Mouse (Mus musculus): ENCODE measurements around the gene Spsb1. TPM values are rescaled to one million over a fixed set of nuclear protein-coding genes. Genes with fewer than 3 reads are reported as not detected.
A peak's percentile ranks its signal among the peaks of the same experiment; 100 is the strongest.

The Spsb1 gene
- polyA plus RNA-seq, 1 experiment from 2014 or later = 24.6 TPM

DNA sequence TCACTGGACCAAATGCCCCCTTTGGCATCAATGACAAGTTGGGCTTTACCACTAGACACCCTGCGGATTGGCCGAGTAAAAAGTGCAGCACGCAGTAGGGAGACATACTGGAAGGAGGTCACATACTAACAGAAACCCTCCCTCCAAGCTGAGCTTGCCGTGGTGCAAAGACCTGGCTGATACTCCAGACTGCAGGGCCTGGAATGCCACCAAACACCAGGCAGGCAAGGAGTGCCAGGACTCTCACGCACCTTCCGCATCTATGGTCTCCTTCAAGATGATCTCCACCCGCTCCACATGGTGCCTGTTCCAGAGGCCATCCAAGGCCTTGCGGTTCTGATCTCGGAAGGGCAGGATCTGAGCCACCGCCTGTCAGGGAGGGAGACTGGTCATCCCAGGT is 39.4 kb upstream of the Spsb1 start:
- no peak overlapping the region for H3K27ac ChIP-seq
- ATAC-seq (ENCODE audit: insufficient number of reproducible peaks, low FRiP score, low TSS enrichment, low read depth) = no peak
- H3K4me2 ChIP-seq = no peak overlapping the region
- H3K9ac ChIP-seq = no peak overlapping the region
- peaks cover 41% of the 10 kb centered on the region for H3K4me1 ChIP-seq
- no peak overlapping the region for H3K4me3 ChIP-seq
- no peaks in the 10 kb centered on the region for H3K9me3 ChIP-seq
- H3K36me3 ChIP-seq = 0 out of 2 replicates have a peak, but pooled peaks cover 6% of the 10 kb centered on the region
- WGBS = 84% methylated on average over 10 of the region's 10 CpGs
- no peaks in the 10 kb centered on the region for H3K27me3 ChIP-seq

DNA sequence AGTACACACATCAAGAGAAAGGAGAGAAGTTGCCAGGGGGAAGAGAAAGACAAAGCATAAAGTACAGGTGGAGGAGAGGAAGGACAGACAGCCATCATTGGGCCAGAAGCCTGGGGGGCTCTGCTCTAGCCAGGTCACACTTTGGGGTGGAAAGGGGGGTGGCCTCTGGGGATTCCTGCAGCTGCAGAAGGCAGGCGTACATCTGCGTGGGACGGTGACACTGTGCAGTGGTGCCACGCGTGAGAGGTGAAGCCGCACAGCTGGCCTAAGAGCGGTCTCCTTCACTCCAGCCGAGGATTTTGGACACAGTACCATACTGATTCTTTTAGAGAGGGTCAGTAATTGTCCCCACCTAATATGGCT is 37.8 kb upstream of the Spsb1 start:
- H3K36me3 ChIP-seq = 0 out of 2 replicates have a peak, but pooled peaks cover 6% of the 10 kb centered on the region
- H3K4me1 ChIP-seq = peaks cover 43% of the 10 kb centered on the region
- no peak overlapping the region for H3K4me3 ChIP-seq
- no peak overlapping the region for H3K27ac ChIP-seq
- H3K9me3 ChIP-seq = no peaks in the 10 kb centered on the region
- no peaks in the 10 kb centered on the region for H3K27me3 ChIP-seq
- H3K4me2 ChIP-seq = no peak overlapping the region
- no peak for ATAC-seq (ENCODE audit: insufficient number of reproducible peaks, low FRiP score, low TSS enrichment, low read depth)
- H3K9ac ChIP-seq = no peak overlapping the region
- 91% methylated on average over 8 of the region's 8 CpGs for WGBS

DNA sequence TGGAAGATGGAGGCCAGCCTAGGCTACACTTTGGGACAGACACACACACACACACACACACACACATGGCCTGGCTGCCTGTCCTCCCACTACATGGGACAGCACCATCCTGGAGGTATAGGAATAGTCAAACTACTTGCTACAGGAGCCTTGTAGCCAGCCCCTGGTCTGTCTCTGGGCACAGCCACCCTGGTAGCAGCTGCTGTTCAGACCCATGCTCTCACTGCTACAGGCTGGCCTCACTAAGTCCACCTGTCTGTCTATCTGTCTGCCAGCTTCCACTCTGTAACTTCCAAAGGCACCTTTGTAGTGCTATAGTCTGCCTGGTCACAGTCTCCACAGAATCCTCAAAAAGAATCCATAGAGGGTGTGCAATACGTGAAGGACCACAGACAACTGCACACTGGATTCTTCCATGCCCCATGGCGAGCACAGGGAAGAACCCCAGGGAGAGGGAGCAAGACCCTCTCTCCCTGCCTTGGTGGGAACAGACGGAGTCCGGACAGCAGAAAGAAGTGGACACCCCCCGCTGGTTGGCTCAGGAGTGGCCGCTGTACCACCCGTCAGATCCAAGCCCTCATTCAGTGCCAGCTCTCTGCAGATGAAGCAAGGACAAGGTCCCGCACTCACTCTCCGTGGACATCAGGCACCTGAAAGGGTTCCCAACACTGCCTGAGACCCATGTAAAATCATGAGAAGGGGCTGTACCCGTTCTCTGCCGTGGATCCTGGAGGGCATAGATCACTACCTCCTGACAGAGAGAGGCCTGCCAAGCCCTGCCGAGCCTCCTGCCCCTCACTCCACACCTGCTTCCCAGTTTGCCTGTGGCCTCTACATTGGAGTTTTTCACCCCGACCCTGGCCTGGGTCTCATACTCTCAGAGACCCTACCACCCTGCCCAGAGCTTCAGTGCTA is 37.2 kb upstream of the Spsb1 start:
- WGBS = 83% methylated on average over 13 of the region's 13 CpGs
- no peak overlapping the region for H3K27ac ChIP-seq
- ATAC-seq (ENCODE audit: insufficient number of reproducible peaks, low FRiP score, low TSS enrichment, low read depth) = no peak

DNA sequence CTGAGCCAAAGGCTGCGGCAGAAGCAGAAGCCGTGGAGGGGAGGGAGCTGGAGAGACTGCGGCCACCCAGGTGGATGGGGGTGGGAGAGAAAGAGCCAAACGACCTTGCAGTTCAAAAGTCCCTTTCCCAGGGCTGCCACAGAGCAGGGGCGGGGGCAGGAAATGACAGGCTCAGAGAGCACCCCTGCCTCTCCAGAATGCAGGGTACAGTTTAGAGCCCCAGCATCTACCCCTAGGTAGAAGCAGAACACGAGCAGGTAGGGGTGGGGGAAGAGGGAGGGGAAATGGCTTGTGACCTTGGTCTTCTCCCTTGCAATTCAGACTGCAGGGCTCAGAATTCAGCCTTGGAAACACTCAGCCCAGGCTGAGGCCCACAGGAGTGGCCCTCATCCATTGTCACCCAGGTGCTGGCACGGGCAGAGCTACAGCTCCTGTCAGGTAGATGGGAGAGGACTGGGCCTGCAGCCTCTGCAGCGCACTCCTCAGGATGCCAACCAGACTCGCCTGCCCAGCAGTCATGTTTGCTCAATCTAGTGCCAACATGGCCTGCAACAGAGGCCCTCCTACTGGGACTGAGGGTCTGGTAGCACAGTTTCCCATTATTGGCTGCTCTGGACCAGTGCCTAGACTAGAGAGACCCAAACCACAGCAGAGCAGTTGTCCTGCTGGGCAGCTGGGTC is 36.3 kb upstream of the Spsb1 start:
- no peak overlapping the region for H3K4me2 ChIP-seq

More for the DNA sequence above, 37.2 kb upstream of the Spsb1 start:
- H3K27me3 ChIP-seq = no peaks in the 10 kb centered on the region
- no peak overlapping the region for H3K9ac ChIP-seq
- no peaks in the 10 kb centered on the region for H3K9me3 ChIP-seq
- H3K4me2 ChIP-seq = no peak overlapping the region
- H3K36me3 ChIP-seq = 0 out of 2 replicates have a peak, but pooled peaks cover 6% of the 10 kb centered on the region
- H3K4me1 ChIP-seq = peaks cover 43% of the 10 kb centered on the region
- H3K4me3 ChIP-seq = no peak overlapping the region

DNA sequence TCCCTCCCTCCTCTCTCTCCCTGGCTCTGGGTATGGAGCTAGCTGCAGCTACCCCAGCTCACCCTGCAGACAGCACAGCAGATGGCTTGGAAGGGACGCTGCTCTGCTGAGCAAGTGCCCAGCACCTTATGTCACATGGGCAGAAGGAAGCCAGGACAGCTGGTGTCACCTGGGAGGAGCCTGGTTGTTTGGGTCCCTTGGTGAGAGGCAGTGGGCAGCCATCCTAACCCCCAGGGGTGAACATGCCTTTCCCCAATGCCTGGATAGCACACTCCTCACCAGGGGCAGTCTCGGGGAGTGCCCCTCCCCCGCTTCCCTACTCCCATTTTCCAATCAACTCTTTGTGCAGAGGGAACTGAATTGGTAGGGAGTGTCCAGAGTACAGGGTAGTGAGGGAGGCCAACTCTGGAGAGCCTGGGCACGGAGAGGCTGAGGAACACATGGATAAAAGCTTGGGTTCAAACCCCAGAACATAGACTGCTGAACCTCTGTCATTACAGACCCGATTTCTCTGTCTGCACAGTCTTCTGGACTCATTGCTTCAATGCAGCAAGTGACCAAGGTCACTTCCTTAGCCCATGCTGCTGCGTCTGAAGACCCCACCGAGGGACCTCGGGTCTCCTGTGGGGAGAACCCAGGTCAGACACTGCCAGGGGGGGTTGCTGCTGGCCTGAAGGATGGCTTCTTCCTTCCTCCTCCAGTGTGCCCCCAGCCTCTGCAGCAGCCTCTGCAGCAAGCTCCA is 35.5 kb upstream of the Spsb1 start:
- Histone ChIP-seq H3K4me3 (no peak overlapping the region), H3K27ac (no peak overlapping the region), H3K9me3 (no peaks in the 10 kb centered on the region), H3K4me2 (no peak overlapping the region), H3K9ac (no peak overlapping the region), H3K4me1 (peaks cover 34% of the 10 kb centered on the region), H3K27me3 (no peaks in the 10 kb centered on the region), H3K36me3 (0 out of 2 replicates have a peak, but pooled peaks cover 6% of the 10 kb centered on the region)
- ATAC-seq (ENCODE audit: insufficient number of reproducible peaks, low FRiP score, low TSS enrichment, low read depth) = no peak
- 19% methylated on average over 8 of the region's 8 CpGs for WGBS

More for the DNA sequence above, 36.3 kb upstream of the Spsb1 start:
- Histone ChIP-seq H3K4me3 (no peak overlapping the region), H3K9me3 (no peaks in the 10 kb centered on the region), H3K4me1 (peaks cover 39% of the 10 kb centered on the region), H3K9ac (no peak overlapping the region), H3K27ac (peak overlapping the region; percentile 22; the same call in 1 of the 2 replicates), H3K27me3 (no peaks in the 10 kb centered on the region), H3K36me3 (0 out of 2 replicates have a peak, but pooled peaks cover 6% of the 10 kb centered on the region)
- WGBS = 30% methylated on average over 9 of the region's 9 CpGs
- ATAC-seq (ENCODE audit: insufficient number of reproducible peaks, low FRiP score, low TSS enrichment, low read depth) = no peak

DNA sequence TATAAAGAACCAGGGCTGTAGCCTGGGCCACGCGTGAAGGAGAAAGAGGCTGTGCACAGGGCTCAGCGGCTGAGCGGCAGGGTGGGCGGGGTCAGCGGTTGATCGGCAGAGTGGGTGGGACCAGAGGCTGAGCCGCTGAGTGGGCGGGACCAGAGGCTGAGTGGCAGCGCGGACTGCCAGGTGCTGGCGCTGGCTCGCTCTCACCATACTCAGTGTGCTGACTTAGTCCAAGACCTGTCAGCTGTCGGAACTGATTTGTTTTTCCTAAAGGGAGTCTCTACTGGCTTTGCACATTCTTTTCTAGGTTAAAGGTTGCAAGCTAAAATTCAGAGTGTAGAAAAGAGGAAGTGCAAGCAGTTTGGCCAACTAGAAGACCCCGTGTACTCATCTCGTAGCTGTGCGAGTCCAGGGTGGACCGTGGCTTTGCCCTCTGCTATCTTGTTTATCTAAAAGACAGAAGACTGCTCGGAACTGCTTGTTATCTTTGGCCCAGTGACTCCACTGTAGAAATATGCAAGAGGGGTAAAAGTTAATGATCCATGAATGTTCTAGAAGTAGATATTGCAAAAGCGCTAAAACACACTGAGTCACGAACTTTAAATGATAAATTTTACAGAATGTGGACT is 34.2 kb upstream of the Spsb1 start:
- 0 out of 2 replicates have a peak overlapping the region, but pooled peaks have one; percentile 5 for H3K27ac ChIP-seq
- peak overlapping the region; percentile 24 for H3K4me3 ChIP-seq

DNA sequence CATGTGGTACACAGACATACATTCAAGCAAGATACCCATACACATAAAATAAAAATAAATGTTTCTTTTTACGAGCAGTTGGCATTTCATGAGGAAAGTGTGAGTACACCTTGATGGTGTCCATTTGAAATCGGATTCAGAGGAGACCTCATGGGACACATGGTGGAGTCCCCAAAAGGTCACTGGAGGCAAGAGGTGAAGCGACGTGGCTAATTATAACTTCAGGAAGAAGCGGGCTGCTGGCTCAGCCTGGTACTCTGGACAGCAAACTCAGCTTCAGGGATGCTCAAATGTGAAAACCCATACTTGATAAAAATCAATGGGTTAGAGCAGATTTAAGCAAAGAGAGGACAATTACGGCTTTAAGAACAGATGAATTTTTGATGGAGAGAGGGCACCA is 33.5 kb upstream of the Spsb1 start:
- Histone ChIP-seq H3K4me3 (no peak overlapping the region), H3K4me2 (peak overlapping the region; percentile 49; the same call in 1 of the 2 replicates), H3K9me3 (no peaks in the 10 kb centered on the region), H3K4me1 (peaks cover 34% of the 10 kb centered on the region), H3K36me3 (0 out of 2 replicates have a peak, but pooled peaks cover 9% of the 10 kb centered on the region), H3K27ac (no peak overlapping the region), H3K27me3 (no peaks in the 10 kb centered on the region), H3K9ac (no peak overlapping the region)
- ATAC-seq (ENCODE audit: insufficient number of reproducible peaks, low FRiP score, low TSS enrichment, low read depth) = no peak
- WGBS = 76% methylated on average over 6 of the region's 6 CpGs

More for the DNA sequence above, 34.2 kb upstream of the Spsb1 start:
- 8% methylated on average over 21 of the region's 21 CpGs for WGBS
- Histone ChIP-seq H3K9me3 (no peaks in the 10 kb centered on the region), H3K36me3 (0 out of 2 replicates have a peak, but pooled peaks cover 6% of the 10 kb centered on the region), H3K4me1 (peaks cover 34% of the 10 kb centered on the region), H3K9ac (no peak overlapping the region), H3K27me3 (no peaks in the 10 kb centered on the region), H3K4me2 (peak overlapping the region; percentile 49)
- peak; percentile 70; the same call in 1 of the 2 replicates for ATAC-seq (ENCODE audit: insufficient number of reproducible peaks, low FRiP score, low TSS enrichment, low read depth)

DNA sequence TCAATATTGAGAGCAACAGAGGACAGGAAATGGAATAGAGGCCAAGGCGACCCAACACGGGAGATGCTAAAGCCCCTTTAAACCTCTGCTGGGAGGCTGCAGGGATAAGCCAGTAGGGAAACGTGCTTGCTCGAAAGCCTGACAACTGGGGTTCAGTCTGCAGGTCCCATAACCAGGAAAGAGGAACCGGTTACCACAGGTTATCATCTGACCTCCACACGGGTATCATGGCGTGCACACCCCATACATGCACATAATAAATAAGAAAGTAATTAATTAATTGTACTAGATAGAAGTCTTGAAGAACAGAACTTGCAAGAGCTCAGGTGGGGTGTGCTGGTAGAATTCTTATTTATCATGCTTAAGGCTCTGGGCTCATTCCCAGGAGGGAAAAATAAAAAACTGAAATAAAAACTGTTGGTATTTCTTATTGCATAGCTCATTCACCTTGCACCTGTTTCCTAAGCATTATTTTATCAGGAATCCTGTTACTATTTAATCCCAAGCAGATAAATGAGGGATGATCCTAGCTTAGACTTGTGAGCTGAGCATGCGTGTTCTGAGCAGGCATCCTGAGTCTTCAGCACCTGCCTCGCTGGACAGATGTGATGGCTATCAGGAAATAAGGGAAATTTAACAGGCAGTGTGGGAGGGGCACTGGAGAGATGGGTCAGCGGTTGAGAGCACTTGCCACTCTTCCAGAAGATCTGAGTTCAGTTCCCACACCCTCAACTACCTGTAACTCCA is 32.0 kb upstream of the Spsb1 start:
- Histone ChIP-seq H3K9me3 (no peaks in the 10 kb centered on the region), H3K4me2 (no peak overlapping the region), H3K36me3 (peaks cover 9% of the 10 kb centered on the region), H3K4me3 (no peak overlapping the region), H3K27ac (no peak overlapping the region), H3K27me3 (no peaks in the 10 kb centered on the region), H3K4me1 (peaks cover 36% of the 10 kb centered on the region), H3K9ac (no peak overlapping the region)
- WGBS = 75% methylated on average over 10 of the region's 10 CpGs
- no peak for ATAC-seq (ENCODE audit: insufficient number of reproducible peaks, low FRiP score, low TSS enrichment, low read depth)

DNA sequence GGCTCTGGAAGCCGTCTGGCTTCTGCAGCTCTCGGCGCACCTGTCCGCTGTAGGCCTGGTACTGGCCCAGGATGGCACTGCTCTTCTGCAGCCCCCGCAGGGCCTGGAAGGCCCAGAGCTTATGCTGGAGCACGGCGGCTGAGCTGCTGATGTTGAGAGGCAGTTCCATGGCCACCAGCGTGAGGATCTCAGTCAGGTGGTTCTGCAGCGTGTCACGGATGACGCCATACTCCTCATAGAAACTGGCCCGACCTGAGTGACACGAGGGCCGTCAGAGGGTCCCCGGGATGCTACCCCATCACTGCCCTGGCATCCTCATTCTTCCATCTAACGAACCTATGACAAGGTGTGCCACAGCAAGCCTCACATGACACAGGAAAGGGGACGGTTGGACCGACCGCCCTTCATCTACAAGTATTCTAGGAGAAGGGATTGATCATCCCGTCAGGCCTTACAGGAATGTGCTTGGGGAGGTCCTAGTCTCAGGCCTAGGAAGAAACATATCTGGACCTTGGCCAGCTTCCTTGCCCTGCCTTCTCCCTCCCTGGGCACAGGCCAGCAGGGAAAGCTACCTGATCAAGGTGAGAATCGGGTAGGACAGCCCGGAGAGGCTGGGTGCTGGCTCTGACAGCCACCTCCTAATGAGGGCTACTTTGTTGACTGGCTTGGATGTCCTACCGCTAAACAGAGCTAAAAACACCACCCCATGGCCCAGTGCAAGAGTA is 29.2 kb upstream of the Spsb1 start:
- no peak overlapping the region for H3K4me3 ChIP-seq
- H3K4me2 ChIP-seq = no peak overlapping the region
- H3K4me1 ChIP-seq = peaks cover 30% of the 10 kb centered on the region
- no peak for ATAC-seq (ENCODE audit: insufficient number of reproducible peaks, low FRiP score, low TSS enrichment, low read depth)
- no peaks in the 10 kb centered on the region for H3K27me3 ChIP-seq
- H3K9ac ChIP-seq = no peak overlapping the region
- H3K36me3 ChIP-seq = peaks cover 17% of the 10 kb centered on the region
- WGBS = 91% methylated on average over 23 of the region's 23 CpGs
- no peak overlapping the region for H3K27ac ChIP-seq
- no peaks in the 10 kb centered on the region for H3K9me3 ChIP-seq

DNA sequence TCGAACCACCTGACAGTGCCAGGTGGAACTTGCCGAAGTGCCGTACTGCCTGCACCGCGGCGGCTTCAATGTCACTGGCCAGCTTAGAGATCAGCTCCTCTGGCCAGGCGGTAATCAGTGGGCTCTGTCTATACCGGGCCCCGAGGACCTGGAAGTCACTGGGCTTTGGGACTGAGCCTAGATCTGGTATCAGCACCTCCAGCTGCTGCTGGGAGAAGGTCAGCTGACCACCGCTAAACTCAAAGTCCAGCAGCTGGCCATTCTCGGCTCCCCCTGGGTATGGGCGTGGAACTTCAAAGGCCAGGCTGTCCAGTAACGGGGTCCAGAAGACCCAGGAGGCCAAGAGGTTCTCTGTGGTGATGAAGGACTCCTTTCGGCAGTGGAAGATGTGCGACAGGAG is 27.3 kb upstream of the Spsb1 start:
- H3K4me3 ChIP-seq = no peak overlapping the region
- H3K4me1 ChIP-seq = peaks cover 36% of the 10 kb centered on the region
- H3K9me3 ChIP-seq = no peaks in the 10 kb centered on the region
- no peak overlapping the region for H3K27ac ChIP-seq
- no peak for ATAC-seq (ENCODE audit: insufficient number of reproducible peaks, low FRiP score, low TSS enrichment, low read depth)
- H3K36me3 ChIP-seq = peaks cover 17% of the 10 kb centered on the region
- H3K4me2 ChIP-seq = no peak overlapping the region
- H3K27me3 ChIP-seq = no peaks in the 10 kb centered on the region
- H3K9ac ChIP-seq = no peak overlapping the region
- WGBS = 76% methylated on average over 15 of the region's 15 CpGs
